Mouse (Mus musculus) spleen, adult 12 weeks (tissue): Measurements from ENCODE around the gene Mbl2.
"Not testable (repeated sequence)": the region's sequence is repeated elsewhere in the genome, so short reads cannot be mapped to it uniquely, and the experiment has no call there.

Experiments
- DNase-seq: peaks from one replicate; pipeline ENCODE4 v3.0.0; 2022; ENCODE audit warnings: low spot score

Mbl2 gene

GRCm38 (mm10) chr19:30232691-30233090 lies at the start of gene Mbl2:
Gene Mbl2 (plus strand): TSS chr19:30232942.
- no peak for DNase-seq

DNA sequence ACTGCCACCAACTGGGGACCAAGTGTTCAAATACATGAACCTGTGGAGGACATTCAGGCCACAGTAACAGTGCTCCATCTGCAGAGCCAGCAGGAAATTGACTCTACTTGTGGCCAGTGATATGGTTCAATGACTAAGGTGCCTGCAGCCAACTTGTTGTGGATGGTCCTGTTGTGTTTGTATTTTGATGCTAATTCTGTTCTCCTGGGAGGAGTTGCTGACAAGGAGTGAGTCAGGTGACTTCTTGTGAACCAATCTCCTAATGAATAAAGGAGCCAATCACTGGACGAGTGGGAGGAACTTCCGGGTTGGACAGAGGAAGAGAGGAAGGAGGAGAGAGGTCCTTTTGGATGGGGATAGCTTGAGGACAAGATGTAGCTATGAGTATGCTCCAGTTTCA lies 47.2 kb upstream of the Mbl2 start:
- no peak for DNase-seq

DNA sequence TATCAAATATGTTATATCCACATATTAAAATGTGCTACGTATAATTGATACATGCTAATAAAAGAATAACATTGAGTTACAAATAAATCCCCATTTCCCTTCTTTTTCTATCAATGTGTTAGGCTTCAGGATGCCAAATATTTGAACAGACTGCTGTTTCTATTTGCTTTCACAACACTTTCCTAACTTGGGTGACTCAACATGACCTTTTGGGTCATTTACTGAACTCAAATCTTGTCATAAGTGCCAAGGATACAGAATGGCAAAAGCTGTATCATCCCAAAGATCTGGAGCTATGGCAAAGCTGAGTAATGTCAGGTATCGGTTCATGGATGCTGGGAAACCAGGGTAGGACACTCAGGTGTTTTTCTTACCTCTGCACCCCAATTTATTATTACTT lies 45.5 kb upstream of the Mbl2 start:
- DNase-seq = no peak

GRCm38 (mm10) chr19:30194999-30195398 lies 37.7 kb upstream of the Mbl2 start:
- DNase-seq = no peak

- no peak for DNase-seq
Observed at GRCm38 (mm10) chr19:30202177-30202576, 30.6 kb upstream of the Mbl2 start.

DNA sequence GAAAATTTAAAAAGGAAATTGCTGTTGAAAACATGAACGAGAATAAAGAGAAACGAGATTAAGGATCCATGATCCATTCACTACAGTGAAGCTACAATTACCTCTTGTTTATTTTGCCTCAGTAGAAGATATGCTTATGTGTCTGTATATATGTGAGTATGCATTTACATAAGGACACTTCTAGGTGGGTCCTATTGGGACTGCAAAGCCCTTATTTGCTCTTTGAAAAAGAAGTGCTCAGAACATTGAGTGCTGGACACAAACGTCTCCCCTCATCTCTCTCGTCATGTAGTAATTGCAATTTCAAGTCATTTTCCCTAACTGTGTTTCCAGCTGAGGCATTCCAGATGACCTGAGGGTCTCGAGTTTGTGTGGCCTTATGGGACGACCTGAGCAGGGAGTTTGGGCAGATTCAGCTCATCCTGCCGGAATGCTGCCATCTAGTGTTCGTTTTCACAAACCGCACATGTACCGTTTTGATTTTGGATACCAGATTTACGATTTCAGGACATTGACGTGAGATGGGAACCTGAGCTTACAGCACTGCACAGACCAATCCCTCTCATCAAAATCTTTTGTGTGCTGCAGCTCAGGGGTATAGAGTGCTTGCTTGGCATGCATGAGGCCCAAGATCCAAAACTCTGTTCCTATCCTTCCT lies 27.5 kb upstream of the Mbl2 start:
- no peak for DNase-seq

GRCm38 (mm10) chr19:30205874-30206273 lies 26.9 kb upstream of the Mbl2 start:
- no peak for DNase-seq

DNA sequence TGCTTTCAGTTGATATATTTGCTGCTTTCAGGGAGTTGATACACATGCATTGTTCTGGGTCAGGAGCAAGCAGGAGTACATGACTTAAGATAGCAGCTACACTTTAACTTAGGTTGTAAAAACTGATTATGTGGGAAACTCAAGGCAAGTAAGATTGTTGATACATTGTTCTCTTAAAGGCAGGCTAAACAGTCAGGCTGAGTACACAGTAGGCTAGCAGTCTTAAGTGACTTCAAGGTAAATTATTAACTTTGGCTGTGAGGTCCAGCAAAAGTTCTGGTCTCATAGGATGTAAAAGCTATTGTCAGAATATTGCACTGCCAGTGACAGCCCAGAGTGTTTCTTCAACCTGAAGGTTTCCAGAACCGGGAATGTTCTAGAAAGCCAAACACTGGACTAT lies 25.8 kb upstream of the Mbl2 start:
- no peak for DNase-seq

GRCm38 (mm10) chr19:30209006-30209405 lies 23.7 kb upstream of the Mbl2 start:
- not testable (repeated sequence) for DNase-seq

GRCm38 (mm10) chr19:30214026-30214425 lies 18.7 kb upstream of the Mbl2 start:
- DNase-seq = no peak

DNA sequence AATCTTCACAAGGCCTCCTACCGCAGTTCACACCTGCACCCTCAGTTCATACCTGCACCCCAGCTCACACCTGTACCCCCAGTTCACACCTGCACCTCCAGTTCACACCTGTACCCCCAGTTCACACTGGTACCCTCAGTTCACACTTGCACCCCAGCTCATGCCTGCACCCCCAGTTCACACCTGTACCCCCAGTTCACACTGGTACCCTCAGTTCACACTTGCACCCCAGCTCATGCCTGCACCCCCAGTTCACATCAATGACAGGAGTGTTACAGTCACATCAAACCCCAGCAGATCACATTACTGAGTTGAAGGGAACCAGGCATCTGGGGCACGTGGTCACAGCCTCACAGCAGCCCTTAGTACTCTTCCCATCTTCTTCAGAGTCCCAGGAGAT lies 17.0 kb upstream of the Mbl2 start:
- not testable (repeated sequence) for DNase-seq

DNA sequence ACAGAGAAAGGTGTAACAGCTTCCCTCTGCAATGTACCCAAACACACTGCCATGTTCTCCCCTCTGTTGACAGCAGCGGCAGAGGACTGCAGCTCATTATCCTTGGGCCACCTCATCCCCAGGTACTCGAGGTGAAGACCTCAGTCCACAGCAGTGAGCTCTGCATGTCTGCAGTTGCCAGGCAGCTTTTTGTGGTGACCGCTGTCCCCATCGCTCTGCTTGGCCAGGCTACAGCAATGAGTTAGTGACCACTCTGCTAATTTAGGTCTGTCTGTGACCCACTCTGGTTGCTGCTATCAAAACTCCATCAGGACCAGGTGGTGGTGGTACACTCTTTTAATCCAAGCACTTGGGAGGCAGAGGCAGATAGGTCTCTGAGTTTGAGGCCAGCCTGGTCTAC lies 16.6 kb upstream of the Mbl2 start:
- DNase-seq = no peak

GRCm38 (mm10) chr19:30217335-30217734 lies 15.4 kb upstream of the Mbl2 start:
- DNase-seq = no peak

DNA sequence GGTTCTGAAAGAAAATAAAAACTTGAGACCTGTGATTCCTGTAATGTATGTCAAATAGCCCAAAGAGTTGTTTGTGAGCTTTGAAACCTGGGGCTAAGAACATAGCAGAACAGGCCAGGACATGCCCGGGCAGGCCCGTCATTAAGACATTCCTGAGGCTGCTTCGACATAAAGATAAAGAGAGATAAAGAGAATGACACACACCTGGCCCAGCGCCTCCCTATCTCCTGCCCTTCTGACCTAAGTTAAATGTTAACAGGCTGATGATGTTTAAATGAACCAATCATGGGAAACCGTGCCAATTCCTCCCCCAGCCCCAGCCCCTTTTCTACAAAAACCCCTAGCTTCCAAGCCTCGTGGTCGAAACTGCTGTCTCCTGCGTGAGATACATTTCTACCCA lies 10.1 kb upstream of the Mbl2 start:
- not testable (repeated sequence) for DNase-seq

DNA sequence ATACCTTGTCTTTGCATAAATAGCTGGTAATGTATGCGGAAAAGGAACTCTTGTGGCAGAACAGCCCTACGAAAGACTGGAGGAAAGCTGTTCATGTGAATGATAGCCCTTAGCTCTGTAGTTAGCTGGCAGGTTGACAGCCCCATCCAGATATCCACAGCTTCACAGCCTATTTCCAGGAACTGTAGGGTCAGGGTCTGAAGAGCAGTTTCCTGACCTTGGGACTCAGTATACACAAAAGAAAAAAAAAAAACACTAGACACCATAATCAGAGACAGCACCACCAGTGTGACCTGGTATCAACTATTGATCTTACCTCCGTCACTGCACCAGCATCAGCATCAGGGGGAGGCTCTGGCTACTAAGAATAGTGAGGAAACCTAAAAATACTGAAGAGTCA lies 3.3 kb upstream of the Mbl2 start:
- no peak for DNase-seq

DNA sequence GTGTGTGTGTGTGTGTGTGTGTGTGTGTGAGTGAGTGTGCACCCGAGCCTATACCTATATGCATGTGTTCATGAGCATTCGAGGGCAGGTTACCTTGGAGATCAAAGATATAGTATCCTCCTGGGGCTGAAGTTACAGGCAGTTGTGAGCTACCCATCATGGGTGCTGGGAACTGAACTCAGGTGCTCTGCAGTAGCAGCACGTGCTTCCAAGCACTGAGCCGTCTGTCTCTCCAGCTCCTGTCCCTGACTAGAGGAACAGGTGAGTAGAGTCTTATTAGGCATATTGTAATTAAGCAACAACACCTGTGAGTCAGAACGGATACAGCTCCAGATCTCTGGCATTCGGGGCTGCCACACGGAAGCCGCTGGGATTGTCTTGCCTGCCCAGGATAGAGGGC lies 1.7 kb downstream of the Mbl2 start:
- no peak for DNase-seq

DNA sequence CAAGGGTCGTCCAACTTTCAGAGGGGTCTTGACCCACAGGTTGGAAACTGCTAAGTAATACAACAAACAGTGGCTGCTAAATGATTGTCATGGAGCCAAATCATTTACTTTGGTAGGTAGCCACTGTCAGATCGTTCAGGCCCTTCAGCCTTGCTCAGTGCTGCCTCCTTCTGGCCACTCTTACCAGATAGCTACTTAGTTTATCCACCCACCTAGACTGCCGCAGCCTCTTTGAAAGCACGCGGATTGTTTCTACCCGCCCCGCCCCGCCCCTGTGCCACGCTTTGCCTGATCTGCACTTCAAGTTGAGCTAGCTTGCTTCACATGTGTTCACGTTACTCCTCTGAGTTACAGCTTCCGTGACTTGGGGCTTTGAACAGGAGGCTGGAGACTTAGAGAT lies 14.6 kb downstream of the Mbl2 start:
- DNase-seq = no peak

DNA sequence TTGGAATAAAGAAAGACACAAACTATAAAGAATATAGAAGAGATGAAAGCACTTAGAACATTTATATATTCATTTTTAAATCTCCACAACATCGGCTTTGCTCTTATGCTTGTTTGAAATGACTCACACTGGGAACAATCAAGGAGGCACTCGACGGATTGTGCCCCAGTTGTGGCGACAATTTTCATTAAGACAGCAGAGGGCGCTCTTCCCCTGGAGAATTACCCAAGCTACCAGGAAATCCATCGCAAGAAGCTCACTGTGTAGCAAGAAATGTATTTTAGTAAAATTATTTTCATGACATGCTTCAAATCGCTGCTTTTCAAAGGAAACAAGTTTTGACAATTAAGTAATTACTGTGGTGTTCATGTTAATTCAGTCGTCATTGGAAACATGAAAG lies 16.1 kb downstream of the Mbl2 start:
- DNase-seq = no peak

GRCm38 (mm10) chr19:30252253-30252652 lies 19.5 kb downstream of the Mbl2 start:
- DNase-seq = no peak

- DNase-seq = no peak
Observed at GRCm38 (mm10) chr19:30256339-30256738, 23.6 kb downstream of the Mbl2 start.

GRCm38 (mm10) chr19:30281125-30281524 lies 48.4 kb downstream of the Mbl2 start:
- no peak for DNase-seq

DNA sequence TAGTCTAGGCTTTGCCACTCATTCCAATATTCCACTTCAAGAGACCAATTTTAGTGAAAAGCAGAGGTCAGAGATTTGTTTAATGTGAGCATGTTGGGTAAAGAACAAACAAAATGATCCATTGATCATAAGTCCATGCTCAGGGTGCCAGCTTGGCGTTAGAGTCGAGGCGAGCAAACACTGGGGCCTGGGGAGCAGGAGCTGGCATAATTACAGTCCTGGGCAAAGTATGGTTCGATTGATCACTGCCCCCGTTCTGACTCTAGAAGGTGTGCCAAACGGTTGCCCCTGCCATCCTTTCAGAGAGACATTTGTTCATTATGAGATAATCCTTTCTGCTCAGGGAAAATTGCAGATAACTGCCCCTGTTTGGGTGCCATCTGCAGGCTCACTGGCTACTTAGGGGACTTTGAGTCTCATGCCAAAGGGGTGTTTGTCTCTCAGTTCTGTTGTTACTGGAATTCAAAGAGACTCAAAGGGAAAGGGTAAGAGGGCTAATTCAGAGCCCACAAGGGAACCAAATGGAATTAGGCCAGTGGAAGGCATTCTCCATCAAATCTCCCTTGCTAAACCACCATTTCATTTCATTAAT lies 55.3 kb downstream of the Mbl2 start:
- no peak for DNase-seq
